Comparison of ENCODE assay signal across 8 mouse cellular contexts in the genomic region with DNA sequence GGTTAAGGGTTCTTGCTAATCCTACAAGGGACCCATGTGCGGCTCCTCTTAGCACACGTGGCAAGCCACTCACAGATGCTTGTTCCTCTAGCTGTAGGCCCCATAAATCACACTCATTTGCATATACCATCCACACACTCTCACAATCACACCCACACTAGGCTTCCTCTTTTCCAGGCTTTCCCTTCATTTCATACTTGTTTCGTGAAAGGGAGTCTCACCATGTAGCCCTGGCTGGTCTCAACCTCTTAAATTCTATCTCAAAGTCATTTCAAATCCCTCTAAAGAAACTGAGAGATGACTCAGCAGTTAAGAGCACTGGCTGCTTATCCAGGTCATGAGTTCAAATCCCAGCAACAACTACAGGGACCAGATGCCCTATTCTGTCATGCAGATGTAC. TPM values are rescaled to one million over a fixed set of nuclear protein-coding genes. Genes with fewer than 3 reads are reported as not detected.
DNase-seq lines count a peak whose midpoint lies in the region; ATAC-seq lines count a peak whose summit lies in the region.

No protein-coding gene starts in this region.

- H3K36me3 ChIP-seq in neural tube, embryonic 11.5 days (ENCODE audit: control insufficient read depth, insufficient read depth, low read length) = peaks cover 17% of the 10 kb centered on the region
- peaks cover 70% of the 10 kb centered on the region for H3K36me3 ChIP-seq in embryonic facial prominence, embryonic 14.5 days (ENCODE audit: control insufficient read depth, insufficient read depth, low read length)
- peaks cover 76% of the 10 kb centered on the region for H3K36me3 ChIP-seq in limb, embryonic 13.5 days
- peaks cover 34% of the 10 kb centered on the region for H3K36me3 ChIP-seq in stomach, embryonic 16.5 days (ENCODE audit: control insufficient read depth, insufficient read depth, low read length)

- H3K9me3 ChIP-seq in neural tube, embryonic 11.5 days (ENCODE audit: control insufficient read depth, low read length) = no peaks in the 10 kb centered on the region
- H3K9me3 ChIP-seq in embryonic facial prominence, embryonic 14.5 days (ENCODE audit: control insufficient read depth, low read length) = 0 out of 2 replicates have a peak, but pooled peaks cover 7% of the 10 kb centered on the region
- 0 out of 2 replicates have a peak, but pooled peaks cover 6% of the 10 kb centered on the region for H3K9me3 ChIP-seq in limb, embryonic 13.5 days
- no peaks in the 10 kb centered on the region for H3K9me3 ChIP-seq in stomach, embryonic 16.5 days (replicated peaks; ENCODE audit: control insufficient read depth, low read length)

- H3K27ac ChIP-seq in neural tube, embryonic 11.5 days (ENCODE audit: low read depth, low read length) = no peak overlapping the region
- no peak overlapping the region for H3K27ac ChIP-seq in embryonic facial prominence, embryonic 14.5 days (replicated peaks; ENCODE audit: low read depth, low read length)
- no peak overlapping the region for H3K27ac ChIP-seq in limb, embryonic 13.5 days
- H3K27ac ChIP-seq in stomach, embryonic 16.5 days (ENCODE audit: low read length) = no peak overlapping the region

- H3K4me2 ChIP-seq in neural tube, embryonic 11.5 days (ENCODE audit: low read depth) = peak overlapping the region; percentile 61
- H3K4me2 ChIP-seq in embryonic facial prominence, embryonic 14.5 days (ENCODE audit: low read depth, low read length) = peak overlapping the region; percentile 69
- peak overlapping the region; percentile 78 for H3K4me2 ChIP-seq in limb, embryonic 13.5 days (replicated peaks)
- peak overlapping the region; percentile 60 for H3K4me2 ChIP-seq in stomach, embryonic 16.5 days (ENCODE audit: low read depth, low read length)

- H3K27me3 ChIP-seq in neural tube, embryonic 11.5 days (ENCODE audit: control insufficient read depth, insufficient read depth, low read length) = no peaks in the 10 kb centered on the region
- H3K27me3 ChIP-seq in embryonic facial prominence, embryonic 14.5 days (replicated peaks; ENCODE audit: control insufficient read depth, insufficient read depth, low read length) = no peaks in the 10 kb centered on the region
- H3K27me3 ChIP-seq in limb, embryonic 13.5 days = no peaks in the 10 kb centered on the region
- no peaks in the 10 kb centered on the region for H3K27me3 ChIP-seq in stomach, embryonic 16.5 days (ENCODE audit: control insufficient read depth, insufficient read depth, low read length)

- ATAC-seq in neural tube, embryonic 11.5 days (ENCODE audit: insufficient read depth, low FRiP score, low TSS enrichment) = no peak
- ATAC-seq in embryonic facial prominence, embryonic 14.5 days (ENCODE audit: low read depth) = no peak
- ATAC-seq in limb, embryonic 13.5 days (ENCODE audit: low FRiP score, low read depth) = no peak
- ATAC-seq in stomach, embryonic 16.5 days (ENCODE audit: insufficient read depth, low FRiP score) = no peak

- DNase-seq in neural tube, embryonic 11.5 days (ENCODE audit: low spot score) = no peak
- DNase-seq in neural tube, embryonic 10.5 days (ENCODE audit: extremely low spot score, low spot score) = no peak
- DNase-seq in embryonic facial prominence, embryonic 14.5 days (ENCODE audit: low spot score) = no peak
- no peak for DNase-seq in spleen, adult 18-20 months
- DNase-seq in embryo, embryonic 10 days (ENCODE audit: low spot score) = no peak
- DNase-seq in embryo, embryonic 9.5 days (ENCODE audit: extremely low spot score) = no peak

- peak overlapping the region; percentile 60 for H3K4me3 ChIP-seq in neural tube, embryonic 11.5 days (ENCODE audit: low read depth, low read length)
- peak overlapping the region; percentile 97 for H3K4me3 ChIP-seq in embryonic facial prominence, embryonic 14.5 days (ENCODE audit: low read depth, low read length)
- peak overlapping the region; percentile 87 for H3K4me3 ChIP-seq in limb, embryonic 13.5 days
- H3K4me3 ChIP-seq in stomach, embryonic 16.5 days (replicated peaks; ENCODE audit: low read length) = peak overlapping the region; percentile 94

- peak overlapping the region; percentile 77; the same call in 1 of the 2 replicates for H3K9ac ChIP-seq in neural tube, embryonic 11.5 days (ENCODE audit: low read length)
- H3K9ac ChIP-seq in embryonic facial prominence, embryonic 14.5 days (ENCODE audit: low read depth, low read length) = peak overlapping the region; percentile 98
- peak overlapping the region; percentile 97 for H3K9ac ChIP-seq in limb, embryonic 13.5 days
- H3K9ac ChIP-seq in stomach, embryonic 16.5 days (ENCODE audit: low read length) = peak overlapping the region; percentile 97

- H3K4me1 ChIP-seq in neural tube, embryonic 11.5 days (ENCODE audit: control insufficient read depth, insufficient read depth, low read length) = peaks cover 22% of the 10 kb centered on the region
- H3K4me1 ChIP-seq in embryonic facial prominence, embryonic 14.5 days (ENCODE audit: control insufficient read depth, insufficient read depth, low read length) = peaks cover 19% of the 10 kb centered on the region
- H3K4me1 ChIP-seq in limb, embryonic 13.5 days = peaks cover 41% of the 10 kb centered on the region
- peaks cover 26% of the 10 kb centered on the region for H3K4me1 ChIP-seq in stomach, embryonic 16.5 days (ENCODE audit: control insufficient read depth, insufficient read depth, low read length)

- 43% methylated on average over 3 of the region's 3 CpGs for WGBS in neural tube, embryonic 11.5 days
- WGBS in embryonic facial prominence, embryonic 14.5 days = 71% methylated on average over 3 of the region's 3 CpGs
- WGBS in limb, embryonic 13.5 days = 40% methylated on average over 3 of the region's 3 CpGs
- WGBS in stomach, embryonic 16.5 days = 47% methylated on average over 3 of the region's 3 CpGs

RNA-seq across cellular contexts. Expression of gene Srrt, which starts 1.7 kb away (rescaled TPM):
- 151 and 166 TPM in 2 replicates for polyA plus RNA-seq in neural tube, embryonic 11.5 days (2014; fragmentation: Nextera tagmentation; extraction: Ambion mirVana)
- 101 and 105 TPM in 2 replicates for polyA plus RNA-seq in embryonic facial prominence, embryonic 14.5 days (2014; fragmentation: Nextera tagmentation; extraction: Ambion mirVana)
- polyA plus RNA-seq in limb, embryonic 13.5 days (2015; fragmentation: Nextera tagmentation; extraction: Ambion mirVana) = 141 and 149 TPM in 2 replicates
- polyA plus RNA-seq in stomach, embryonic 16.5 days (2015; fragmentation: Nextera tagmentation; extraction: Ambion mirVana) = 113 and 116 TPM in 2 replicates

RNA-seq across cellular contexts. Expression of gene Trip6, which starts 8.4 kb away (rescaled TPM):
- polyA plus RNA-seq in neural tube, embryonic 11.5 days (2014; fragmentation: Nextera tagmentation; extraction: Ambion mirVana) = 38.1 and 40.3 TPM in 2 replicates
- 72.3 and 88.9 TPM in 2 replicates for polyA plus RNA-seq in embryonic facial prominence, embryonic 14.5 days (2014; fragmentation: Nextera tagmentation; extraction: Ambion mirVana)
- 104 and 107 TPM in 2 replicates for polyA plus RNA-seq in limb, embryonic 13.5 days (2015; fragmentation: Nextera tagmentation; extraction: Ambion mirVana)
- polyA plus RNA-seq in stomach, embryonic 16.5 days (2015; fragmentation: Nextera tagmentation; extraction: Ambion mirVana) = 77.6 and 77.8 TPM in 2 replicates

RNA-seq across cellular contexts. Expression of gene Ufsp1, which starts 11.4 kb away (rescaled TPM):
- polyA plus RNA-seq in neural tube, embryonic 11.5 days (2014; fragmentation: Nextera tagmentation; extraction: Ambion mirVana) = 9.3 and 10.9 TPM in 2 replicates
- 11.1 and 12.3 TPM in 2 replicates for polyA plus RNA-seq in embryonic facial prominence, embryonic 14.5 days (2014; fragmentation: Nextera tagmentation; extraction: Ambion mirVana)
- polyA plus RNA-seq in limb, embryonic 13.5 days (2015; fragmentation: Nextera tagmentation; extraction: Ambion mirVana) = 8.4 and 9.6 TPM in 2 replicates
- polyA plus RNA-seq in stomach, embryonic 16.5 days (2015; fragmentation: Nextera tagmentation; extraction: Ambion mirVana) = 7.3 and 8.6 TPM in 2 replicates

RNA-seq across cellular contexts. Expression of gene Ache, which starts 18.5 kb away (rescaled TPM):
- polyA plus RNA-seq in neural tube, embryonic 11.5 days (2014; fragmentation: Nextera tagmentation; extraction: Ambion mirVana) = 14.5 and 14.7 TPM in 2 replicates
- 29.6 and 33.0 TPM in 2 replicates for polyA plus RNA-seq in embryonic facial prominence, embryonic 14.5 days (2014; fragmentation: Nextera tagmentation; extraction: Ambion mirVana)
- 17.2 and 18.3 TPM in 2 replicates for polyA plus RNA-seq in limb, embryonic 13.5 days (2015; fragmentation: Nextera tagmentation; extraction: Ambion mirVana)
- polyA plus RNA-seq in stomach, embryonic 16.5 days (2015; fragmentation: Nextera tagmentation; extraction: Ambion mirVana) = 9.8 and 10.8 TPM in 2 replicates

RNA-seq across cellular contexts. Expression of gene Slc12a9, which starts 27.6 kb away (rescaled TPM):
- 7.9 and 9.0 TPM in 2 replicates for polyA plus RNA-seq in neural tube, embryonic 11.5 days (2014; fragmentation: Nextera tagmentation; extraction: Ambion mirVana)
- polyA plus RNA-seq in embryonic facial prominence, embryonic 14.5 days (2014; fragmentation: Nextera tagmentation; extraction: Ambion mirVana) = 8.6 and 8.8 TPM in 2 replicates
- 17.2 and 17.9 TPM in 2 replicates for polyA plus RNA-seq in limb, embryonic 13.5 days (2015; fragmentation: Nextera tagmentation; extraction: Ambion mirVana)
- polyA plus RNA-seq in stomach, embryonic 16.5 days (2015; fragmentation: Nextera tagmentation; extraction: Ambion mirVana) = 12.6 and 13.7 TPM in 2 replicates
